Mouse (Mus musculus) hindbrain, embryonic 14.5 days (tissue): Measurements from ENCODE around the gene Agpat1. TPM values are rescaled to one million over a fixed set of nuclear protein-coding genes. Genes with fewer than 3 reads are reported as not detected.

Experiments
- ATAC-seq: fragments of 200-750 bp; cut with Nextera tagmentation; 2 replicates; pipeline ENCODE4 v1.8.0; 2017; ENCODE audit warnings: moderate number of reproducible peaks, mild to moderate bottlenecking, moderate TSS enrichment, moderate library complexity; ENCODE audit not compliant: low FRiP score
- DNase-seq: peaks from one replicate; pipeline ENCODE4 v3.0.0-alpha.2; 2015; ENCODE audit warnings: low spot score
- H3K27ac ChIP-seq: fragments of 300-500 bp; sonication (generic); 2 replicates; pipeline ENCODE4 v1.5.1; 2014; ENCODE audit warnings: mild to moderate bottlenecking, moderate library complexity
- H3K27me3 ChIP-seq: fragments of 300-500 bp; sonication (generic); 2 replicates; pipeline ENCODE4 v1.6.1; 2014; ENCODE audit warnings: mild to moderate bottlenecking, low read length, mixed read lengths; ENCODE audit not compliant: control insufficient read depth, insufficient read depth
- H3K36me3 ChIP-seq: fragments of 300-500 bp; sonication (generic); replicated peaks from 2 replicates; pipeline ENCODE4 v1.6.1; 2014; ENCODE audit not compliant: control insufficient read depth, insufficient read depth
- H3K4me1 ChIP-seq: fragments of 300-500 bp; sonication (generic); replicated peaks from 2 replicates; pipeline ENCODE4 v1.6.1; 2014; ENCODE audit warnings: antibody characterized with exemption, low read length, mixed read lengths; ENCODE audit not compliant: control insufficient read depth, insufficient read depth
- H3K4me2 ChIP-seq: fragments of 300-500 bp; sonication (generic); replicated peaks from 2 replicates; pipeline ENCODE4 v1.6.1; 2014; ENCODE audit warnings: mild to moderate bottlenecking, moderate library complexity
- H3K4me3 ChIP-seq: fragments of 300-500 bp; sonication (generic); replicated peaks from 2 replicates; pipeline ENCODE4 v1.5.1; 2014; ENCODE audit warnings: mild to moderate bottlenecking, low read length
- H3K9ac ChIP-seq: fragments of 300-500 bp; sonication (generic); 2 replicates; pipeline ENCODE4 v1.6.1; 2014
- H3K9me3 ChIP-seq: fragments of 300-500 bp; sonication (generic); 2 replicates; pipeline ENCODE4 v1.6.1; 2016; ENCODE audit warnings: low read length; ENCODE audit not compliant: control insufficient read depth
- WGBS: fragments of 180-500 bp; shearing (Covaris S2); extraction: QIAGEN DNeasy Blood & Tissue Kit; methylation state at CpG from one replicate; pipeline ENCODE4 v1.1.7; 2014; 5-methylcytosine and 5-hydroxymethylcytosine counted together
- polyA plus RNA-seq: library from polyadenylated mRNA; unstranded; fragments of >200 nt; fragmentation: Nextera tagmentation; extraction: Ambion mirVana; gene quantifications from 2 replicates; pipeline ENCODE4 v1.2.1, GENCODE M21; 2014

The Agpat1 gene
- polyA plus RNA-seq, 1 experiment from 2014 or later, result 123 TPM

- Histone ChIP-seq H3K4me3 (no peak within 1 kb of the TSS), H3K27ac (peak within 1 kb of the TSS; percentile 35; the same call in 1 of the 2 replicates), H3K9me3 (no peaks in the 10 kb centered on the region), H3K36me3 (no peaks in the 10 kb centered on the region), H3K4me1 (no peaks in the 10 kb centered on the region), H3K27me3 (no peaks in the 10 kb centered on the region), H3K4me2 (no peak within 1 kb of the TSS; the same call in 1 of the 2 replicates), H3K9ac (no peak within 1 kb of the TSS)
- 16% methylated on average over 6 of the region's 6 CpGs for WGBS
- no peak for DNase-seq
- ATAC-seq, result no peak
These were observed 40.0 kb upstream of the Agpat1 start, which contains the start of gene Notch4 for GRCm38 (mm10) chr17:34564003-34564421. Gene Notch4 (plus strand): TSS chr17:34564268.

DNA sequence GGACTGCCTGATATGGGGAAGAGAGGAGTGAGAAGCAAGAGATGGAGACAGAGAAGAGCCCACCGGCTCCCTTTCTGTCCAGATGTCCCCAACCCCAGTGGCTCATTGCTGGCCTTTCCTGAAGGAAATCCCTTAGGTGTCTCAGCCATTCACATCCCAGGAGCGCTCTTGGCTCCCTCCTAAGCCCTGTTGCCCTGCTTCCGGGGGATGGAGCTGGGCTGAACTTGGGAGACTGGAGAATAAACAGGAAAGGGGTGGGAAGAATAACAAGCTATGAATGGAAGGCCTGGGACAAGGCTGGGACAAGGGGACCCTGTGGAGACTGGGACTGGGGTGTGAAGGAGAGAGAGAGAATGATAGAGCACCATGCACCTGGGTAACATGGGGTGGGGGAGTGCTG, 39.3 kb upstream of the Agpat1 start:
- Histone ChIP-seq H3K27ac (0 out of 2 replicates have a peak overlapping the region, but pooled peaks have one; percentile 35), H3K4me2 (no peak overlapping the region; the same call in 1 of the 2 replicates)
- no peak for ATAC-seq

DNA sequence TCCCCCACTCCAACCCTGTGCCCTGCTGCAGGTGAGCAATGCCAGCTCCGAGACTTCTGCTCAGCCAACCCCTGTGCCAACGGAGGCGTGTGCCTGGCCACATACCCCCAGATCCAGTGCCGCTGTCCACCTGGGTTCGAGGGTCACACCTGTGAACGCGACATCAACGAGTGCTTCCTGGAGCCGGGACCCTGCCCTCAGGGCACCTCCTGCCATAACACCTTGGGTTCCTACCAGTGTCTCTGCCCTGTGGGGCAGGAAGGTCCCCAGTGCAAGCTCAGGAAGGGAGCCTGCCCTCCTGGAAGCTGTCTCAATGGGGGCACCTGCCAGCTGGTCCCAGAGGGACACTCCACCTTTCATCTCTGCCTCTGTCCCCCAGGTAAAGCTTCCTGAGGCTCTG, 36.8 kb upstream of the Agpat1 start:
- Histone ChIP-seq H3K9ac (no peak overlapping the region), H3K9me3 (no peaks in the 10 kb centered on the region), H3K4me2 (no peak overlapping the region), H3K27me3 (no peaks in the 10 kb centered on the region), H3K36me3 (no peaks in the 10 kb centered on the region), H3K4me1 (no peaks in the 10 kb centered on the region), H3K4me3 (no peak overlapping the region), H3K27ac (no peak overlapping the region)
- ATAC-seq, result no peak
- DNase-seq, result no peak
- WGBS, result 78% methylated on average over 9 of the region's 9 CpGs

More for the DNA sequence above, 39.3 kb upstream of the Agpat1 start:
- H3K9me3 ChIP-seq, result no peaks in the 10 kb centered on the region
- H3K27me3 ChIP-seq, result no peaks in the 10 kb centered on the region
- H3K9ac ChIP-seq, result no peak overlapping the region
- H3K4me3 ChIP-seq, result no peak overlapping the region
- no peak for DNase-seq
- no peaks in the 10 kb centered on the region for H3K36me3 ChIP-seq
- no peaks in the 10 kb centered on the region for H3K4me1 ChIP-seq
- WGBS, result 64% methylated on average over 3 of the region's 3 CpGs

GRCm38 (mm10) chr17:34568421-34568820, 35.6 kb upstream of the Agpat1 start:
- Histone ChIP-seq H3K4me3 (no peak overlapping the region), H3K9ac (no peak overlapping the region), H3K27me3 (no peaks in the 10 kb centered on the region), H3K9me3 (no peaks in the 10 kb centered on the region), H3K4me2 (no peak overlapping the region), H3K36me3 (no peaks in the 10 kb centered on the region), H3K4me1 (no peaks in the 10 kb centered on the region), H3K27ac (no peak overlapping the region)
- ATAC-seq (no peak), DNase-seq (no peak)
- WGBS, result 76% methylated on average over 13 of the region's 13 CpGs

GRCm38 (mm10) chr17:34569919-34570318, 34.1 kb upstream of the Agpat1 start:
- ATAC-seq, result no peak
- 70% methylated on average over 4 of the region's 4 CpGs for WGBS

GRCm38 (mm10) chr17:34571875-34572274, 32.2 kb upstream of the Agpat1 start:
- no peak for ATAC-seq
- Histone ChIP-seq H3K4me1 (no peaks in the 10 kb centered on the region), H3K9me3 (no peaks in the 10 kb centered on the region), H3K36me3 (no peaks in the 10 kb centered on the region), H3K27ac (no peak overlapping the region), H3K27me3 (no peaks in the 10 kb centered on the region), H3K9ac (no peak overlapping the region), H3K4me2 (no peak overlapping the region), H3K4me3 (no peak overlapping the region)
- no peak for DNase-seq
- WGBS, result 10% methylated on average over 5 of the region's 5 CpGs

More at GRCm38 (mm10) chr17:34569919-34570318, 34.1 kb upstream of the Agpat1 start:
- Histone ChIP-seq H3K27me3 (no peaks in the 10 kb centered on the region), H3K9me3 (no peaks in the 10 kb centered on the region), H3K36me3 (no peaks in the 10 kb centered on the region), H3K4me3 (no peak overlapping the region), H3K9ac (no peak overlapping the region), H3K4me2 (no peak overlapping the region), H3K27ac (no peak overlapping the region), H3K4me1 (no peaks in the 10 kb centered on the region)
- no peak for DNase-seq

- WGBS, result 7% methylated on average over 15 of the region's 15 CpGs
- H3K4me3 ChIP-seq, result no peak overlapping the region
These were observed 31.7 kb upstream of the Agpat1 start for GRCm38 (mm10) chr17:34572361-34572760.

GRCm38 (mm10) chr17:34576577-34576976, 27.5 kb upstream of the Agpat1 start:
- Histone ChIP-seq H3K27me3 (no peaks in the 10 kb centered on the region), H3K27ac (no peak overlapping the region), H3K9me3 (no peaks in the 10 kb centered on the region), H3K4me3 (no peak overlapping the region), H3K36me3 (no peaks in the 10 kb centered on the region), H3K4me1 (no peaks in the 10 kb centered on the region), H3K4me2 (no peak overlapping the region), H3K9ac (no peak overlapping the region)
- DNase-seq (no peak), ATAC-seq (no peak)
- WGBS, result 72% methylated on average over 5 of the region's 5 CpGs

More at GRCm38 (mm10) chr17:34572361-34572760, 31.7 kb upstream of the Agpat1 start:
- DNase-seq (no peak), ATAC-seq (no peak)
- Histone ChIP-seq H3K9ac (no peak overlapping the region), H3K4me1 (no peaks in the 10 kb centered on the region), H3K27ac (no peak overlapping the region), H3K27me3 (no peaks in the 10 kb centered on the region), H3K36me3 (no peaks in the 10 kb centered on the region), H3K4me2 (no peak overlapping the region), H3K9me3 (no peaks in the 10 kb centered on the region)

DNA sequence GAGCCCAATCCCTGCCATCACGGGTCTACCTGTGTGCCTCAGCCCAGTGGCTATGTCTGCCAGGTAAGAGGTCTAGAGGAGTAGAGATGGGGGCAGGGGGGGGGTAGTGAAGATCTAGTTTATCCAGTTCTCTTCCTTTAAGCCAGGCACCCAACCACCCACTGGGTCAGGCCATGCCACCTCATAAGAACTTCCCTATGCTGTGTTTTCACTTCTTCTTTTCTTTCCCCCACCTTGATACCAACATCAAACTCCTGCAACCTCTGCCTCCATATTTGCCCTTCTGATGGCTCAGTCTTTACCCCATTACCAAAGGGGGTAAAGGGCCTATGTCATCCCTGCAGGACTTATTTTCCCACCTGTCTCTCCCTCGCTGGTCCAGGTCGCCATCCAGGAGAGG, 26.0 kb upstream of the Agpat1 start:
- H3K4me2 ChIP-seq, result no peak overlapping the region
- H3K9me3 ChIP-seq, result no peaks in the 10 kb centered on the region
- WGBS, result 88% methylated on average over 3 of the region's 3 CpGs
- no peaks in the 10 kb centered on the region for H3K4me1 ChIP-seq
- no peaks in the 10 kb centered on the region for H3K36me3 ChIP-seq
- ATAC-seq, result no peak
- H3K27me3 ChIP-seq, result no peaks in the 10 kb centered on the region
- H3K4me3 ChIP-seq, result no peak overlapping the region
- no peak for DNase-seq
- no peak overlapping the region for H3K9ac ChIP-seq
- no peak overlapping the region for H3K27ac ChIP-seq

DNA sequence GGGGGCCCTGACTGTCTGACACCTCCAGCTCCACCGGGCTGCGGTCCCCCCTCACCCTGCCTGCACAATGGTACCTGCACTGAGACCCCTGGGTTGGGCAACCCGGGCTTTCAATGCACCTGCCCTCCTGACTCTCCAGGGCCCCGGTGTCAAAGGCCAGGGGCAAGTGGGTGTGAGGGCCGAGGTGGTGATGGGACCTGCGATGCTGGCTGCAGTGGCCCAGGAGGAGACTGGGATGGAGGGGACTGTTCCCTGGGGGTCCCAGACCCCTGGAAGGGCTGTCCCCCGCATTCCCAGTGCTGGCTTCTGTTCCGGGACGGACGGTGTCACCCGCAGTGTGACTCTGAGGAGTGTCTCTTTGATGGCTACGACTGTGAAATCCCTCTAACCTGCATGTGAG, 21.5 kb upstream of the Agpat1 start:
- Histone ChIP-seq H3K4me1 (peaks cover 8% of the 10 kb centered on the region), H3K4me3 (no peak overlapping the region), H3K27me3 (no peaks in the 10 kb centered on the region), H3K4me2 (no peak overlapping the region), H3K36me3 (no peaks in the 10 kb centered on the region), H3K9me3 (no peaks in the 10 kb centered on the region), H3K9ac (no peak overlapping the region), H3K27ac (no peak overlapping the region)
- ATAC-seq (no peak), DNase-seq (no peak)
- WGBS, result 86% methylated on average over 12 of the region's 12 CpGs
